Mouse (Mus musculus) cerebellum, adult 11 months (tissue): Measurements from ENCODE around the gene Cerkl.

Experiments used
- DNase-seq: peaks from one replicate; pipeline ENCODE4 v3.0.0; 2022

Gene Cerkl

GRCm38 (mm10) chr2:79309454-79310118, 147.0 kb downstream of the Cerkl start:
- peak; percentile 56 for DNase-seq

- no peak for DNase-seq
Observed at GRCm38 (mm10) chr2:79307549-79307948, 149.0 kb downstream of the Cerkl start.

DNA sequence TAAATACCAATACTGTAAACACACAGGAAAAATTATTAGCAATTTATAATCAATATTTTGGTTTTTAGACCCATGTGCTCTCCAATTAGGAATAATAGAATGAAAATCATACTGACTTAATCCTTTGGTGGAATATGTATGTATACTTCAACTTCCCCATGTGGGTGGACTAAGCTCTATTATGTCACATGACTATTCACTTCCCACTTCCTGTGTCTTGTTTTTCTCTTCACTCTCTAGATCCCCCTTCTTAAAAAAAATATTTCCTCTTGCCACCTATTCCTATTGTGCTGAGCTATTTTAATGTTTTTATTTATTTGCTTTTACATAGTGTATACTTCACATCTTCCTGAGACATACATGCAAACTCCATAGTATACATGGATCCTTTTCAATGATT, 154.2 kb downstream of the Cerkl start:
- no peak for DNase-seq

DNA sequence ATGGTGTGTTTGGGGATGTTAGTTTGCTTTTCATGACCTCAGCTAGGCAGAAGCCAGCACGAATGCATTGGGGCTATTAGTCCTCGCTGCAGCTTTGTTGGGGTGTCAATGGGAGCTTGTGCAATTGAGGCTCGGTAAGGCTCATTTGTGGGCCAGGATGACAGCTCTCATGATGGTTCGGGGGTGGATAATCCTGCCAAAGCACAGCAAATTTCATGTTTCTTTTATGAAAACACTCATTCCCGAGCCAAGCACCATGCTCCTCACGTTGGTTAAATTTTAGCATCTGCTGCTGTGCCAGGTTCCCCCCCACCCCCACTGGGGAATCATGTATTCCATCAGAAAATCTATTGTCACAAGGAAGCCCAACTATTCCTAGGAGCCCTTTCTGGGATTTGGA, 164.2 kb downstream of the Cerkl start:
- DNase-seq: no peak

DNA sequence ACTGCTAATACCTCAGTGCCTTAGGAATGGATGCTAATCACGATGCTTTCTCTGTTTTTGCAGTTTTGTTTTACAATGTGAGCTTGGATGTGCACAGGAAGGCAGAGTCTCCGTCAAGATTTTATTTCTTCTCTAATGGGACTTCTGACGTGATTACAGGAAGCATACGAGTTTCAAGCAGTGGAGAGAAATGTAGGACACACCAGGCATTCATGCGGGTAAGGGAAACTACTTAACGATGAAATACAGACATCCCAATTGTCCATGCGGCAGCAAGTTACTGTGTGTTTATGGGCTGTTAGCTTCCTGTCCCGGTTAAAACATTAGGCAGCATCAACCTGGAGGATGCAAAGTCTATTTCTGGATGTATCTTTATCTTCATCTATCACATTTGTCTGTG, 164.7 kb downstream of the Cerkl start:
- no peak for DNase-seq

- no peak for DNase-seq
Observed at GRCm38 (mm10) chr2:79290149-79290548, 166.4 kb downstream of the Cerkl start.

- no peak for DNase-seq
Observed at GRCm38 (mm10) chr2:79284206-79284605, 172.4 kb downstream of the Cerkl start.
